Mouse (Mus musculus): ENCODE measurements around the gene Wdr62.

DNA sequence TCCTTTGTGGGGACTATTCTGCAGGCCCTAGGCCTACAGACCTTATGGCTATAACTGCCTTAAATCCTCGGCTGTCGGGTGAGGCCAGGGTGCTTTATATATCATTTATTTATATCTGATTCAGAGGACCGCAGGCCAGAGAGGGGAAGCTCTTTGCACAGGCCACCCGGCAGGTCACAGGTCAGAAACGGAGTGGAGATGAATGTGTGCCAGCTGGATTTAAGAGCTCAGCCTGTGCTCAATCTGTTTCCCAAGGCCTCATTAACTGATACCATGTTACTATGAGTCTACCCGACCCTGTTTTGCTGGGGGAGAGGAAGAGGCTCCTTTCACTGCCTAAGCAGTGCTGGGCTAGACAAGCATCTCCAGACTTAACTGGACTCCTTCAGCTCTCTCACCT, 5.8 kb downstream of the Wdr62 start:
- TF ChIP-seq POLR2A (IDR thresholded peaks at IDR 0.05; ENCODE audit: insufficient read depth, low read depth, low read length): no peak
- no peak for TF ChIP-seq CTCF (IDR thresholded peaks at IDR 0.05)
